Mouse (Mus musculus): ENCODE results near the gene Zmynd12. TPM values are rescaled to one million over a fixed set of nuclear protein-coding genes. Genes with fewer than 3 reads are reported as not detected.

Zmynd12 gene
- total RNA-seq (2015) (not detected in 2 replicates), total RNA-seq (2017) (not detected in 2 replicates)

GRCm38 (mm10) chr4:119422294-119422964, at the start of gene Zmynd12, which contains the start of gene Ppcs:
Gene Zmynd12 (plus strand): TSS chr4:119422814.
Gene Ppcs (minus strand): TSS chr4:119422420.
- ATAC-seq (ENCODE audit: poor library complexity, severe bottlenecking), result peak; percentile 90

GRCm38 (mm10) chr4:119381471-119382190, 41.0 kb upstream of the Zmynd12 start:
- no peak for ATAC-seq (ENCODE audit: poor library complexity, severe bottlenecking)

GRCm38 (mm10) chr4:119389184-119389583, 33.4 kb upstream of the Zmynd12 start:
- no peak for ATAC-seq (ENCODE audit: poor library complexity, severe bottlenecking)

DNA sequence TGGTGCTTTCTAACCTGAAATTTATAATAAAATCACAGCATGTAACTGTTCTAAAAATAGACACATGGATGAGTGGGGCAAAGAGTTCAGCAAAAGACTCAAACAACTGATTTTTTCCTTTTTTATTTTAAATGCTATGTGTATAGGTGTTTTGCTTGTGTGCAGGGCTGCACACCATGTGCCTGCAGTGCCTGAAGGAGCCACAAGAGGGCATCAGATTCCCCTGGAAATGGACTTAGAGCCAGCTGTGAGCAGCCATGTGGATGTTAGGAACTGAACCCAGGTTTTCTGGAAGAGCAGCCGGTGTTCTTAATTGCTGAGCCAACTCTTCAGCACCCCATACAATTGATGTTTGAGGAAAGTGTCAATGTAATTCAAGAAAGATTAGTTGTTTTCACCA, 32.2 kb upstream of the Zmynd12 start:
- peak; percentile 63; the same call in 1 of the 2 replicates for ATAC-seq (ENCODE audit: poor library complexity, severe bottlenecking)

DNA sequence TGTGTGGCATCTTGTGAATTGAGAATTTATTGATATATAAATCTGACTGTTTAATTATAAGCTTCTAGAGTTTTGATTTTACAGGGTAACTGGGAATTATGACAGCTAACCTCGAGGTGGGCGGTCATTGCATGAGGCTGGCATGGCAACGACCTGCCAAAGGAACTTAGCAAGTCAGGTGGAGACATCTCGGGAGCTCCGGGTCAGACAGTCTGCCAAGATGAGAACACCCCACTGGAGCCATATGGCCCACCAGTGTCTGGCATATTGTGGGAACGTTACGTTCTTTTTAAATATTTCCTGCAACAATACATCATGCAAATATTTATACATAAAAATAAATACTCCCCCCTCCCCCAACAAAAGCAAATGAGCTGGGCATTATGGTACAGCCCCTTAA, 23.9 kb upstream of the Zmynd12 start:
- no peak for ATAC-seq (ENCODE audit: poor library complexity, severe bottlenecking)

DNA sequence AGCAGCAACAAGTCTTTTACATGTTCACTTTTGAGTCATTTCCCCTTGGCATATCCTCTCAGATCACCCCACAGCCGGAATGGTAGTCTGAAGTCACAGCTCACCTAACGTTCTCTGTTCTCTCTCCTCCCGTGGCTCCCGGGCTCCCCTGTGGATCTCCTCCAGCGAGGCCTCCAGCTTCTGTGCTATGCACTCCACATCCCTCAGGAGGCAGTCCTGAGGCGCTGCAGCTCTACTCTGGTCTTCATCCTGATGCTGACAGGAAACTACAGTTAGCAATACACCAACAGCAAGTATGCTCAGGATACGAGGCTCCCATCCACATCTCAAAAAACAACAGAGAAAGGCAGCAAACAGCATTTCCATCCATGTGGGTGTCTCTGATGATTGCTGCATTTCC, 21.7 kb upstream of the Zmynd12 start:
- ATAC-seq (ENCODE audit: poor library complexity, severe bottlenecking), result no peak

DNA sequence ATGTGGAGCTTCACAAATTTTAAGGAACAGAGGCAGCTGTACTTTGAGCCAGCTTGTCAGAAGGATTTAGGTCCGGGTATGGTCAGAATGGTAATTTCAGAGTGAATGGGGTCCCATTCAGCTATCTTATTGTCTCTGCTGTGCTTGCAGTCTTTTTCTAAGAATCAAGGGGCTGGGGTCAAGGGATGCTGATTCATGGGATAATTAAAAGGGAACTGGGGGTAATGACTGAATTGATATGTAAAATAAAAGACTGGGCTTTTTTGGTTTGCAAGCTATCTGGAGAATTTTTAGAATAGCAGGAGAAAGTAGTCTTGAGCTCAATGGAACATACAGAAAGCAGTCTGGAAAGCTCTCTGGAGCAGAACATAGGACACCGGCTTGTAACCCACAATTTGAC, 19.2 kb upstream of the Zmynd12 start:
- ATAC-seq (ENCODE audit: poor library complexity, severe bottlenecking), result no peak

DNA sequence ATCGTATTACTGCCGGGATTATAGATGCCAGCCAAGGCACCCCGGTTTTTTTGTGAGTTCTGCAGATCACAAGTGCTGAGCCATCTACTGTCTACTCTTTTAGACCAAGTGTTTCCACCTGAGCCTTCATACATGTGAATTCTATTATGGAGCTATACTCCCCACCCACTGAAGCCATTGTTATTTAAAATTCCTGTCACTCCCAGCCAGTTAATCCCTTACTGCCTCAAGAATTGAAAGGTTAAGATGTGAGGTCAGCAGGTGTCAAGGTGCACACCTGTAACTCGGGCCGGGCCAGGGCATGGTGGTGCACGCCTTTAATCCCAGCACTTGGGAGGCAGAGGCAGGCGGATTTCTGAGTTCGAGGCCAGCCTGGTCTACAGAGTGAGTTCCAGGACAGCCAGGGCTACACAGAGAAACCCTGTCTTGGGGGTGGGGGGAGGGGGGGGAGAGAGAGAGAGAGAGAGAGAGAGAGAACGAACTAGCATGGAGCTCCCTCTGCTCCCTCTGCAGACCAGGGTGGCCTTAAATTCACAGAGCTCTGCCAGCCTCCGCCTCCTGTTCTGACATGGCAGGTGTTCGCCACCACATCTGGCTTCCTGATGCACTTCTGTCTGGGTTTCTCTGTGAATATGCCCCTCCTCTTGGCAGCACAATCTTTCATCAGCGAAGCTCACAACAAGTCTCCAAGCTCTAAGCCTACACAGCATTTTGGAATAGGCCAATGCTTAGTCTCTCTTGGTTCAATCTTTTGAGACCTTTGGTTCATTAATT, 10.6 kb upstream of the Zmynd12 start:
- no peak for ATAC-seq (ENCODE audit: poor library complexity, severe bottlenecking)

DNA sequence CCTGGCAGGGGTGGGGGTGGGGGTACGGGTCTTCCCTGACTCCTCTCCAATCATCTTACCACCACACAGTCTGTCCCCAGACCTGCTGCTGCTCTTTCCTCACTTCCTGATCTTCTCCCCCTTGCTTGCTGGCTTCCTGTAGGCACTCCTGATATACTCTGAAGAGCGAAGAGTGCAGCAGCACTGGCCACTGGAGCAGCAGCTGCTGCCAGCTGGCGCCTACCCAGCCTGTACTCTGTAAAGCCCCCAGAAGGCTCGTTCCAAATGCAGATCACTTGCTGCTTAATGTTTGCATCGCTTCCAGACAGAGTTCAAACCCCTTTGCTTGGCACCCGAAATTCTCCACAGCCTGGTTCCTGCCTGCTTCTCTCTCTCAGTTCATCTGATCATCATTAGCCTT, 9.8 kb upstream of the Zmynd12 start:
- no peak for ATAC-seq (ENCODE audit: poor library complexity, severe bottlenecking)

DNA sequence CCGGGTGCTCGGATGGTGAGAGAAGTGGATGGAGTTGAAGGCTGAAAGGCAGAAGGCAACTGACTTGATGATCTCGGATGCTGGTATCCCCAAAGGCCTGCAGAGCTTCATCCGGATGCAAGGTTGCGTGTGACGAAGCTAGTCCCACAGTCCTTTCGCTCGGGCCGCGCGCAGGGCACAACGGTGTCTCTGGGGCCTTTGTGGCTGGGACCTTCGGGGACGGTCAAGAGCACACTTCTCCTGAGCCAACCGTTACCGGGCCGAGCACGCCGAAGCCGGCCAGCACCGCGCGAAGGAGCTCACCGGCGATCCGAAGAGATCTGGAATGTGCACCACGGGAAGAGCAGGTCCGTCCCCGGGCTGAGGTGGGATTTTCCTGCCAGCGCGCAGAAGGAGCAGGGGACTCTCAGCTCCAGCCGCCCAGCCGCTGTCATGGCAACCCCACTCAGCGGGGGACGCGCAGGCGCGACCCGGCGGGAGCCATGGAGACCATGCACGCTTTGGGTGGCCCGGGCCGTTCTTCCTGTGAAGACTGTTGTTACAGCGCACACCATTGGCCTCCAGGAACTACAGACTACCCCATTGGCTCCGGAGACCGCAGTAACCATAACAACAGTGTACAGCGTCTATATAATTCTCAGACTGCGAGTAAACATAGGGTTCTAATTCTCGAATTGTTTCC, 7.4 kb upstream of the Zmynd12 start, which contains the start of gene Ccdc30:
TSS of gene Ccdc30 (minus strand) at position 450 of the 682 bp plus-strand sequence.
- ATAC-seq (ENCODE audit: poor library complexity, severe bottlenecking), result peak; percentile 86

GRCm38 (mm10) chr4:119417270-119417669, 5.3 kb upstream of the Zmynd12 start:
- ATAC-seq (ENCODE audit: poor library complexity, severe bottlenecking), result no peak

- ATAC-seq (ENCODE audit: poor library complexity, severe bottlenecking), result no peak
Observed at GRCm38 (mm10) chr4:119417894-119418293, 4.7 kb upstream of the Zmynd12 start.

GRCm38 (mm10) chr4:119421191-119421590, 1.4 kb upstream of the Zmynd12 start:
- ATAC-seq (ENCODE audit: poor library complexity, severe bottlenecking), result no peak

DNA sequence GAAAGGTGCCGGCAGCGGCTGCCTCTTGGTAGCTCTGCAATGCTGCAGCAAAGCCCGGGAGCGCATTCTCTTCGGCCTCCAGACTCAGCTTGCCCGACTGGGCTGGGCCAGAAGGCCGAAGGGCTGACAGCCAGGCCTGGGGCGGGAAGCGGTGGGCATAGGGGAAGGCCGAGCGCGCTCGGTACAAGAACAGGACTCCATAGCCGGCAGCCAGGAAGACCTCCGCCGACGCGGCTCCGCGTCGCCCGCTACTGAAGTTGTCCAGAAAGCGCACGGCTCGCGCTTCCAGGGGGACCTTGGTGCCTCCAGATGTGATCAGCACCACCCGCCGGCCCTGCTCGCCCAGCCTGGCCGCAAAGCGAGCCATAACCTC, 707 bp upstream of the Zmynd12 start:
- ATAC-seq (ENCODE audit: poor library complexity, severe bottlenecking), result peak; percentile 33

GRCm38 (mm10) chr4:119425077-119425476, 2.5 kb downstream of the Zmynd12 start:
- no peak for ATAC-seq (ENCODE audit: poor library complexity, severe bottlenecking)

GRCm38 (mm10) chr4:119425601-119426000, 3.0 kb downstream of the Zmynd12 start:
- no peak for ATAC-seq (ENCODE audit: poor library complexity, severe bottlenecking)

DNA sequence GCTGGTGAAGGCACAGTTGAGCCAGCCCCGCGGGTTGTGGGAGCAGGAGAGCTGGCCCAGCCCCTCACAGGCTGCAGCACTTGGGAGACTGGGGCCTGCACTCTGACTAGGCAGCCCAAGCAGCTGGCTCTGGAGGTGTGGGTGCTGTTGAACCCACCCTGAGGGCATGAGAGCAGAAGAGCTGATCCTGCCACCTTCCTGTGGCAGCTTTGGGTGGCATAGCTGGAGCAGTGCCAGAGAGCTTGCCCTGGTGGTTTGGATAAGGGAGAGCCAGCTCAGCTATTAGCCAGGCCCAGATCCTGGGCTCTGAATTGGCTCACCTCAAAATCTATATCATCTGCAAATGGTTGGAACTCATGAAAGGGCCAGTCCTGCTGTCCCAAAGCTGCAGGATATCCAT, 5.1 kb downstream of the Zmynd12 start:
- ATAC-seq (ENCODE audit: poor library complexity, severe bottlenecking), result no peak

GRCm38 (mm10) chr4:119430678-119431077, 8.1 kb downstream of the Zmynd12 start:
- peak; percentile 92 for ATAC-seq (ENCODE audit: poor library complexity, severe bottlenecking)

- no peak for ATAC-seq (ENCODE audit: poor library complexity, severe bottlenecking)
Observed at GRCm38 (mm10) chr4:119437936-119438335, 15.3 kb downstream of the Zmynd12 start.

- no peak for ATAC-seq (ENCODE audit: poor library complexity, severe bottlenecking)
Observed at GRCm38 (mm10) chr4:119441836-119442235, 19.2 kb downstream of the Zmynd12 start.

GRCm38 (mm10) chr4:119442539-119442938, 19.9 kb downstream of the Zmynd12 start:
- no peak for ATAC-seq (ENCODE audit: poor library complexity, severe bottlenecking)

All from megakaryocyte, adult 5-6 weeks (primary cell).